Mouse (Mus musculus) urinary bladder, adult 18-20 months (tissue): ENCODE measurements around the gene Brinp2.

Experiments used
- DNase-seq, 2 experiments: peaks; one replicate each; pipeline ENCODE4 v3.0.0; 2022; ENCODE audit warnings: low spot score in 2 of 2, mixed read lengths in 2 of 2

The Brinp2 gene

DNA sequence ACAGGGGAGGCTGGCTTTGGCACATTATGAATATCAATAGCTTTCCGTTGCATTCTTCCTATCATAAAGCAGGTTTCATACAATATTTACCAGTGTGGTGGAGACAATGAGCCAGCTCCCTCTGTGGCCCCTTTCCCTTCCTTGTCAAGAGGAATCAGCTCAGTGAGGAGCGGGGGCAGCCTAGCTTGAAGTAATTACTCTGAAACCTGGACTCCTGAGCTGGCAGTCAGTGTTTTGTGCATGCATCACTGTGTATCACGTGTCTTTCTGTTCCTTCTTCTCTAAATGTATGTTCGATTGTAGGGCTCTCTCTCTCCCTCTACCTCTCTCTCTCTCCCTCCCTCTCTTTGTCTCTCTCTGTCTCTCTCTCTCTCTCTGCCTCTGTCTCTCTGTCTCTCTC lies 135.1 kb downstream of the Brinp2 start:
- no peak for DNase-seq

GRCm38 (mm10) chr1:158220148-158220547 lies 136.0 kb downstream of the Brinp2 start:
- DNase-seq, result no peak

DNA sequence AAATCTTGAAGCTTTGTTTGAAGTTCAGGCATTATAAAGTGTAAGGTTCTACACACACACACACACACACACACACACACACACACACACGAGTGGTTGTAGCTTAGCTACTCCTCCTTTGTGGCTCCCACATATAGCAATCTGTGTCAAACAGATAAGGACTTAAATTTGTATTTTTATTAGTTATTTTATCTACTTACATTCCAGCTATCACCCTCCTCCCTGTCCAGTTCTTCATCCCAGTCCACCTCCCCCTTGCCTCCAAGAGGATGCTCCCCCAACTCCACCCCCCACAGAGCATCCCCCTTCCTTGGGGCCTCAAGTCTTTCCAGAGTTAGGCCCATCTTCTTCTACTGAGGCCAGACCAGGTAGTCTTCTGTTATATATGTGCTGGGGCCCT lies 137.4 kb downstream of the Brinp2 start:
- no peak for DNase-seq

GRCm38 (mm10) chr1:158218294-158218693 lies 137.8 kb downstream of the Brinp2 start:
- DNase-seq, result no peak

DNA sequence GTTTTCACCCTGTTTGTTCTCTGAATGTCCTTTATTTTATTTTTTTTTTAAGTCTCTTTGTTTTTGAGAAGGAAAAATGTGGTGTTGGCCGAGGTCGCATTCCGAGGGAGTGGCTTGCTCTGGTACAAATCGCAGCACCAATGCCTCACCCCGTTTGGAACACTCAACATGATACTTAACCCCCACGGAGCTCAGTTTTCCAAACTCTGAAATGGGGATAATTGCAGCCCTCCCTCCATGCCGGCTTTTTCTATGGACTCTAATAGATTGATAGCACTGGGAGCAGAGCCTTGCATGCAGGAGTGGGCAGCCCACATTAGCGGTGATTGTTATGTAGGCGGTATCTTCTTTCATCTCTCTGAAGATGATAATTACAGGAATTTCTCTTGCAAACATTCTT lies 140.5 kb downstream of the Brinp2 start:
- DNase-seq, result no peak

- no peak for DNase-seq
Observed at GRCm38 (mm10) chr1:158214743-158215142, 141.4 kb downstream of the Brinp2 start.

DNA sequence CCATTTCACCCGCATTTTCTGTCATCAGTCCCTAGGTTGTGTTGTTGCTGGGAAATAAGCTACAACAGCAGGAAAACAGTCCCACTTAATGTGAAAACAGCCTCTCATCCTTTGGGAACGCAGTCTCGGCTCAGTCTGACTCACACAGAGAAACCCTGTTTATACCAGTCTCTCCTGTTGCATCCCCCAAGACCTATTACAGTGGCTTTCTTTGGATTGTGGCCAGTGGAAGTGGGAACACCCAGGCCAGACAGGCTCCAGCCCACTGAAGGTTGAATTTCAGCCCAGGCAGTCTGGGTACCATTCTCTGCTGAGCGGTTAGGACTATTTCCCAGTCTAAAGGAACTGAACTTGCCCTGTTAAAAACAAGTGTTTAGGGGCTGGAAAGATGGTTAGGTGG lies 142.4 kb downstream of the Brinp2 start:
- no peak for DNase-seq

- no peak for DNase-seq
Observed at GRCm38 (mm10) chr1:158207620-158208019, 148.5 kb downstream of the Brinp2 start.

DNA sequence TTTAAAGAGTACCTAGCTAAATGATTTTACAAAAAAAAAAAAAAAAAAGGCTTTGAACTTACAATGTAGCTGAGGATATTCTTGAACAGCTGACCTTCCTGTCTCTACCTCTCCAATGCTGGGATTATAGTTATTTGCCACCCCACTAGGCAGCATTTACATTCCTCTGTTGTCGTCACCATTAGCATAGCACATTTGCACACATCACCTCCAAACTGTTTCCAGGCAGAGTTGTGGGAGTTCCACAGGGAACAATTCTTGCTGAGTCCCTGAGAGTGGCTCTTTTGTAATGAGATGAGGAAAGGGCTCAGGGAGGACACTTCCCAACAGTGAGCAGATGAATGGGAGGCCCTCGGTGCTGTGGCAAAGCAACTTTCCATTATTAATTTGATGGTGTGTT lies 153.2 kb downstream of the Brinp2 start:
- DNase-seq, result no peak
